Mouse (Mus musculus) frontal cortex, postnatal 25 days (tissue): Measurements from ENCODE around the gene Aacs.
"Not testable (repeated sequence)": the region's sequence is repeated elsewhere in the genome, so short reads cannot be mapped to it uniquely, and the experiment has no call there.

Experiments used
- DNase-seq, 2 experiments: peaks; one replicate each; pipeline ENCODE4 v3.0.0; 2022; ENCODE audit warnings: low spot score in 2 of 2

The Aacs gene

DNA sequence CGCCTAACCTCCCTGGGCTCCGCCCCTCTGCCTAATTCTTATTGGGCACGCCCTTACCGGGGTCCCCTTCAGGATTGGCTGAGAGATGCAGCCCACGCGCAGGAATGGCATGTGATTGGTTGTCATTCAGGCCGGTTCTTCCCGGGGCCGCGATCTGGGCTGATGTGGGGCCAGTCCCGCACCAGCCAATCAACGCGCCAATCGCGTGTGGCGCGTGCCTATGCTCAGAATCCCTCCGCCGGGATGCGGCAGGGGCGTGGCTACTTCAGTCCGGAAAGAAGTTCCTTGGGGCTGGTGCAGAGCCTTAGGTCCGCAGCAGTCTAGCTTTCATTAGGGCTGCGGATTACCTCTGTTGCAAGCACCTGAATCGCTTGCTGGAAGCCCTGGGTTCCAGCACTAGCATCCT, 9.9 kb upstream of the Aacs start:
- peak; percentile 93 to 95 for DNase-seq

DNA sequence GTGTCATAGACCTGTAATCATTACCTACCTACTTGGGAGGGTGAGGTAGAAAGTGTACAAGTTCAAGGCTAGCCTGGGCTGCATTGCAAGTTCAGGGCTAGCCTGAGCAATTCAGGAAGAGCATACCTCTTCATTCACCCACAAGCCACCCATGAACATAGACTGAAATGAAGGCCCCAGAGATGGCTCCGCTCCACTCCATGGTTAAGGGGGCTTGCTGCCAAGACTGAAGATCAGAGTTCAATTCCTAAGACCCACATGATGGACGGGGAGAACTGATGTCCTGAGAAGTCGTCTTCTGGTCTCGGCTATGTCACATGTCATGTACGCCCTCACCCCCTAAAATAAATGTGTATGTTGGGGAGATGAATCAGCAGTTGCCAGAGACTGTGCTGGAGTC, 9.1 kb upstream of the Aacs start:
- no peak for DNase-seq

DNA sequence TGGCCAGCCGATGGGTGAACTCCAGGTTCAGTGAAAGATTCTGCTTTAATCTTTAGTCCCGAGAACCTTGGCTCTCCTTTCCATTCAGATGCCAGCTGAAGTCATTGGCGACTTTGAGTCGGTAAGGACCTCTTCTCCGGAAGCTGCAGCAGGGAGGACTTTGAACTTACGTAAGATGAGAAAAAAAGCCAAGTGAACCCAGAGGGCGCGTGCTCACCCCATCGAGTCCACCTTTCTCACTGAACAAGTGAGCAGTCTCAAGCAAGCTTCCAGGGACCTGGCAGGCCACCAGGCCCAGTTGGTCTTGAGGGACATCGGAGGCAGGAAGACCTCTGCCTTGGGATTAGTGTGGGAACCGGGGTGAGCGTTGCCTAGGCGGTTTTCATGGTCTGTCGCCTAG, 8.4 kb upstream of the Aacs start:
- no peak for DNase-seq

DNA sequence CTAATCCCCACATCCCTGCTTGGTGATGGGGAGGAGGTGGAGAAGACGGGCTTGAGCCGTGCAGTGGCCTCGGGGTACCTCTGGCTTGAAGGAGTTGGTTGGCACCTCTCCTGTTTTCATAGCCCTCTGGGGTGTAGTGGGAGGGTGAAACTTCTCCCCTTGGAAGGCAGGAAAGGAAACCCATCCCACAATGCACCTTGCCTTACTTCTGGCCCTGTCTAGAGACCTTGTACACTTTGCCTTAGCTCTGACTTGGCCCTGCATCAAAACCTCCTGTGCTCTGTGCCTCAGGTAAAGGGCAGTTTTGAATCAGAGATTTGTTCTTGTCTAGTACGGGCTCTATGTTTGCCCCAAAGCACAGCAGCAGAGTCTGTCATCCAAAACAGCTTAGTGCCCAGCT, 4.9 kb upstream of the Aacs start:
- no peak for DNase-seq

DNA sequence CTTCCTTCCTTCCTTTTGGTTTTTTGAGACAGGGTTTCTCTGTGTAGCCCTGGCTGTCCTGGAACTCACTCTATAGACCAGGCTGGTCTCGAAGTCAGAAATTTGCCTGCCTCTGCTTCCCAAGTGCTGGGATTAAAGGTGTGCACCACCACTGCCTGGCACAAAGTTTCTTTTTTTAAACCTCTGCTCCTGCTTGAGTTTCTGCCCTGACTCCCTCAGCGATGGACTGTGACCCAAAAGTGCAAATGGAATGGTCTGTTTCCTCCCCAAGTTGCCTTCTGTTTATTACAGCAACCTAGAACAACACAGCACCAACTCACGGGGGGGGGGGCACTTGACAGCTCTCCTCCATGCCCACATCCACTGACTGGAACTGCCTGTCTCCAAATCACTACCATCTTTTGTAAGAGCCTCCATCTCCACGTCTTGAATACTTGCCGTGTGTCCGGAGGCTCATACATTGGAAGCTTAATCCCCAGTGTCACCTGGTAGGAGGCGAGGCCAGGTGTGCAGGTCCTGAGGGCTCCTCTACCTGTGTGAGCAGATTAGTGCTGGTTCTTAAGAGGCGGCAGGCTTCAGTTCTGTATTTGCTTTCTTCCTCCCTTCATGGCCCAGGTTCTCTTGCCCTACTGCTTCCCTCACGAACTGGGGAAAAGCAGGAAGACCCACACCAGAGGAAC, 2.7 kb upstream of the Aacs start:
- DNase-seq, result no peak

DNA sequence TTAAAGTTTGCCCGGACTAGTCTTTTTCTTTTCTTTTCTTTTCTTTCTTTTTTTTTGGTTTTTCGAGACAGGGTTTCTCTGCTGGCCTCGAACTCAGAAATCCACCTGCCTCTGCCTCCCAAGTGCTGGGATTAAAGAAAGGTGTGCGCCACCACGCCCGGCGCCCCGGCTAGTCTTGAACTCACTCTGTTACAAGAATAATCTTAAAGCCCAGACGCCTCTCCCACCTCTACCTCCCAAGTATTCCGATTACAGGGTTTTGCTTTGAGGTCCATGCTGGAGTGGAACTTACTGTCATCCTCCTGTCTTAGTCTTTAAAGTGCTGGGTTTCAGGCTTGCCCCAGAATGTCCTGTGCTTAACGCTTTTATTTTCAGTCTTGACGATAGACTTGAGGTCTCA, 584 bp upstream of the Aacs start:
- DNase-seq, result no peak

DNA sequence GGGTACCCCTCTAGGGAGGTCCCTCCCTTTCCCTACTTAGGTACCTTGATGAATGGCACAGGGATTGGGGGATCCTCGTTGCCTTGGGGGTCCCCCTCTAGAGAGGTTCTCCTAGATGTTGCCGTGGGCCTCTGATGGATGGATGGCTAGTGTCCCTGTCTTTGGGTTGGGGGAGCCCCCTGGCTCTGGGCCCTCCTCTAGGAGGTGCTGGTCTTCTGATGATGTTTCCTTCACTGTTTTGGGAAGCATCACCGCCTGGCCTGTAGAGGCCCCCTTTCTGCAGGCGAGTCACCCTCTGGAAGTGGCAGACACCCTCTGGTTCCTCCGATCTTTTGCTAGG, 642 bp downstream of the Aacs start:
- DNase-seq, result no peak

DNA sequence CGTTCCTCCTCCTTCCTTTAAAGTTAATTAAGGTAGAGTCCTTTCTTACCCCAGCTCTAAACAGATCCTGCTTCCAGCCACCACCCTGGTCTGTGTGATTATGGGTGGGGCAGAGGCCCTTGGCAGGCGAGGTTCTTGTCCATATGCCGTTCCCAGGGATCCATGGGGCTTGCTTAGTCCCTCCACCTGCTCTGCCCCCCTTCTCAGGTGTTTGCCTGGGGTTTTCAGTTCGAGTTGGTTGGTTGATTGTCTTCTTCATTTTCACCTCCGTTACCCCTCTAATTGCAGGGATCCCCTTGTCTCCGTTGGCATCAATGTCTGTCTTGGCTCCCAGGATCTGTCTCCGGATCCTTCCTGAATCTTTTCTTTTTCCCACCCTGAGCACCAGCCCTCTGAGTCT, 1.2 kb downstream of the Aacs start:
- DNase-seq, result no peak

DNA sequence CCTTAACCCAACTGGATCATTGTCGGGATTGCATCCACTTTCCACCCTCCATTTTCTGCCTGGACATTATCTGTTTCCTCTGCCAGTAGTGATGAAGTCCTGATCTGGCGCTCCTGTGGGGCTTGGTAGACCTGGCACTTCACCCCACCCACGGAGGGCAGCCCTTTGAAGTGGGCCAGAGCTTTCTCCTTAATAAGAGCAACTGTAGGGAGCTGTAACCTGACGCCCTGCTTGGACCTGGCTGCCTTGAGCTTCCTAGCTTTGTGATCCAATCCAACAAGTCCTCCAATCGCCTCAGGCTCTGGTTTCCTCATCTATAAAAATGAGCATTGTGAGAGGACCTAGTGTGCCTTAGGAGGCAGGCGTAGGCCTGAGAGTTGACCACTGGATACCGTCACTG, 1.9 kb downstream of the Aacs start:
- no peak for DNase-seq

DNA sequence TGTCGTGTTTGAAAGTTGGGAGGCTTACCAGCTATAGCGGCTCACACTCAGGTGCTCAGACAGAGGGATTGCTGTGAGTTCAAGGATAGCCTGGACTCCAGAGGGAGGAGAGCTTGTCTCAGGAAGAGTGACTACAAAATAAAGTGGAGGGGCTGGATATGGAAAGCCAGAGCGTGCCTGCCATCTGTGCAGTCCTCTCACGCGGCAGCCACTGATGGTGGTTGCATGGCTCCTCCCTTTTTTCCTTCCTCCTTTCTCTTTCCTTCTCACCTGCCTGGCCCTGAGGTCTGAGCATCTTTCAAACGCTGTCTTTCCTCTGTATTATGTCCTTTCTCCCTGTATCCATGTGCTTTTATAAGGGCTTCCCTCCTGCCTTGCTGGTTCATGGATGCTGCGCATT, 2.4 kb downstream of the Aacs start:
- DNase-seq, result no peak

DNA sequence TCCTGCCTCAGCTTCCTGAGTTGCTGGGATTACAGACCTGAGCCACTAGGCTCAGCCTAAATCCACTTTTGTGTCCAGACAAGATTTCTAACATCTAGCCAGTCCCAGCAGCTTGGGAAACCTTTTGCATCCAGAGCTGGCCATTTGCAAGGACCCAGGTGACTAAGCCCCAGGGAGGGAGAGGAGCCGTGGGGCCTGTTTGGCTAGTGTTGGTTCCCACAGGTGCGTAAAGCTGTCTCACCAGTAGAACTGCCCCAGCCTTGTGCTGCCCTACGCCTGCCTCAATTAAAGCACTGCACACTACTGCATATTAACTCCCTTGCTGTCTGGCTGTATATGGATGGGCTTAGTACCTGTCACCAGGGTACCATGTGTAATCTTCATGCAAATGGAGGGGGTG, 3.8 kb downstream of the Aacs start:
- DNase-seq, result no peak

DNA sequence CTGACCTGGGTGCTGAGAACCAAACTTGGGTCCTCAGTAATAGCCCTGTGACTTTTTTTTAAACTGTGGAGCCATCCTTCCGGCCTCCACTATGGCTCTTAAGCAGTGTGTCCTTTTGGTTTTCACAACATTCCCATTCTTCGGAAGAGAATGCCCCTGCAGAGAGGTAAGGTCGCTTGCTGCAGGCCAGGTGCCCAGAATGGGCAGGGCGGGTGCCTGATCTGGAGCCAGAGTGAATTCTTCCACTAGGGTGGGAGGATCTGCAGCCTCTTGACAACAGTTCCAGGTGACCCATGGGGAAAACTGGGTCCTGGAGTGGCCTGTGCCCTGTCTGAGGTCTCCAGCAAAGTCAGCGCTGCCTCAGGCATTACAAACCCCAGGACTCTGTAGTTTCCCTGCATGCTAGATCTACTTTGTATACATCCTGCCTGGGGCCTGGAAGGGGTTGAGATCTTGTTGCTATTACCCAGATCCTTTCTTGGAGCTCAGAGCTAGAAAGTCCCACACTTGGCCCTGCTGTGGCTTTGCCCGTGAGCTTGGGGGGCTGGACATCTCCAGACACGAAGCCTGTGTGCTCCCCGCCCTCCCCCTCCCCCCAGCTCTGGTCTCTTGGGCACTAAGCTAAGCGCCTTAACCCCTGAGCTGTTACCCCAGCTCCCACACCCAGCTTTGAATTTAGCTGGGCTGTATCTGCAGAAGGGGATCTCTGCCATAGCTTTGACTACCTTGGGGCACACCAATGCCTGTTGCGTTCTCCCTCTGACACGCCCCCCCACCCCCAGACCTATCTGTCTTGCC, 5.0 kb downstream of the Aacs start:
- DNase-seq, result no peak

DNA sequence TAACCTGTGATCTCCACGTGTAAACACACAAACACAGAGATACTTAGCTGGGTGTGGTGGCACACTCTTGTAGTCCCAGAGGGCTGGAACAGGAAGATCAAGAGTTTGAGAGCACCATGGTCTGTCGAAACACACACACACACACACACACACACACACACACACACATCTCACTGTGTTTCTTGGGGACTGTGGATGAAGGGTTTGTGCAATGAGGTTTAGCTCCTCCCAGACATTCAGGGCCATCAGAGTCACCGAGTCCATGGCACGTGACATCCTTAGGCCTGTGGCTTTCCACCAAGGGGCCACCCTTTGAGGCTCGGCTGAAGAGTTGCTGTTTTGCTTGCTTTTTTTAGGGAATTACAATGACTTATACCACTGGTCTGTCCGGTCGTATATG, 6.9 kb downstream of the Aacs start:
- DNase-seq, result no peak

DNA sequence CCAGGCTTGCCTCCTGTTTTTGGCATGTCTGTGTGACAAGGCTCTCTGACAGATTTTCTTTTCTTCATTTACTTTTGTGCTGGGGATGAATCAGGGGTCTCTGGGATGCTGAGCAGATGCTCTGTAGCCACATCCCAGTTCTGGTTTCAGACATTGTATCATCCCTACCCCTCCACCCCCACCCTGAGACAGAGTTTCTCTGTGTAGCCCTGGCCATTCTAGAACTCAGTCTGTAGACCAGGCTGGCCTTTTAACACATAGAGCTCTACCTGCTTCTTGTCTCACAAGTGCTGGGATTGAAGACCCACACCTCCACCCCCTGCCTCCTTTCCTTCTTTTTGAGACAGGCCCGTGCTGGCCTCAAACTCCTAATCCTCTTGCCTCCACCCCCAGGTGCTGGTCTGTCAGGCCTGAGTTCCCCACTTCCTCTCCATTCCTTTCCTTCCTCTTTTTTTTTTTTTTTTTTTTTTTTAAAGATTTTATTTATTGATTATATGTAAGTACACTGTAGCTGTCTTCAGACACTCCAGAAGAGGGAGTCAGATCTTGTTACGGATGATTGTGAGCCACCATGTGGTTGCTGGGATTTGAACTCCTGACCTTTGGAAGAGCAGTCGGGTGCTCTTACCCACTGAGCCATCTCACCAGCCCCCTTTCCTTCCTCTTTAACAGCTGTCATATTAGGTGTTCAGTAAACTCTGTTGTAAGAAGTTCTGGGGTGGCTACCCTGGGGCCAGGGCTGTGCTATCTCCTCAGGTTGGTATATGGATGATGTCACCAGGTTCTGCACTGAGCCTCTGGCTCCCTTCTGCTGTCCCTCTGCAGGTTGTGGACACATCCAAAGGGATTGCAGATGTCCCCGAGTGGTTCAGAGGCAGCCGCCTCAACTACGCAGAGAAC, 8.3 kb downstream of the Aacs start:
- DNase-seq, result no peak

DNA sequence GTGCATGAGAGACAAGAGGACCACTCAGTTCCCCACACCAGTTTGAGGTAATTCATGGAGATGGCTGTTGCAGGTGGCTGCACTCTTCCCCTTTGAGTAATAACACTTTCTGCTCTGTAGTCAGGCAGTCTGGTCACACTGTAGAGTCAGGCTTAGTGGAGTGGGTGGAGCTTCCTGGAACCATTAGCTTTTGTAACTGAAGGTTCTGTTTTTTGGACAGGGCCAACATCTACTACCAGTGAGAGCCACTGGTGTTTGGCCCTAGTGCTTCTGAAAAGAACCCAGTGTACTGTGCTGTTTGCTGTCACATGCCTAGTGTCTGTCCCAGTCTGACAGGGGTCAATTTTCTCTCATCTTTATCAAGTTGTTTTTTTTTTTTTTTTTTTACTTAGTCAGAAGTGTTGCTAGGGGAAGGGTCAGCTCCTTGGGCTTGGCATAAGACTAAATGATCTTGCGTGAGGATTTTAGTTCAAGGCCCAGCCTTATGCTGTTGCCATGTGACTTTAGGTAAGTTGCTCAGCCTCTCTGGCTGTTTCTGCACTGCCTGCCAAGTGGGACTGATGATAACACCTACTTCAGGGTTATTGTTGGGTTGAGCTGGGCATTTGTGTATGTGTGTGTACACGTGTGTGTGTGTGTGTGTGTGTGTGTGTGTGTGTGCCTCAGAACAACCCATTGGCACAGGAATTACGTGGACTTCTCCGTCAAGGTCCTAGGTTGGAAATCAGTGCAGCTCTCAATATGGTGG, 9.6 kb downstream of the Aacs start:
- DNase-seq, result no peak

DNA sequence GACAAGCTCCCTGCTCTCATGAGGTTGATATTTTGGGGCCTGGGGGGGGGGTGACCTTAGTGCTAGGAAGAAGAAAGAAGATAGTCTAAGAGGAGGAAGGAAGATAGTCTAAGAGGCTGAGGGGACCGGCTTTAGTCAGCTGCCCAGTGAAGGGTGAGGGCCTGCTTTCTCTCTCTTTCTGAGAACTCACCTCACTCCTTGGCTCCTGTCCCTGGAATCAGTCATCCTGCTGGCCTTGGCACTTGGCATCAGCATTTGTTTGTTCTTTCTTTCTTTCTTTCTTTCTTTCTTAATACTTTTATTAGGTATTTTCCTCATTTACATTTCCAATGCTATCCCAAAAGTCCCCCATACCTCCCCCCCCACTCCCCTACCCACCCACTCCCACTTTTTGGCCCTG, 10.5 kb downstream of the Aacs start:
- DNase-seq, result no peak

DNA sequence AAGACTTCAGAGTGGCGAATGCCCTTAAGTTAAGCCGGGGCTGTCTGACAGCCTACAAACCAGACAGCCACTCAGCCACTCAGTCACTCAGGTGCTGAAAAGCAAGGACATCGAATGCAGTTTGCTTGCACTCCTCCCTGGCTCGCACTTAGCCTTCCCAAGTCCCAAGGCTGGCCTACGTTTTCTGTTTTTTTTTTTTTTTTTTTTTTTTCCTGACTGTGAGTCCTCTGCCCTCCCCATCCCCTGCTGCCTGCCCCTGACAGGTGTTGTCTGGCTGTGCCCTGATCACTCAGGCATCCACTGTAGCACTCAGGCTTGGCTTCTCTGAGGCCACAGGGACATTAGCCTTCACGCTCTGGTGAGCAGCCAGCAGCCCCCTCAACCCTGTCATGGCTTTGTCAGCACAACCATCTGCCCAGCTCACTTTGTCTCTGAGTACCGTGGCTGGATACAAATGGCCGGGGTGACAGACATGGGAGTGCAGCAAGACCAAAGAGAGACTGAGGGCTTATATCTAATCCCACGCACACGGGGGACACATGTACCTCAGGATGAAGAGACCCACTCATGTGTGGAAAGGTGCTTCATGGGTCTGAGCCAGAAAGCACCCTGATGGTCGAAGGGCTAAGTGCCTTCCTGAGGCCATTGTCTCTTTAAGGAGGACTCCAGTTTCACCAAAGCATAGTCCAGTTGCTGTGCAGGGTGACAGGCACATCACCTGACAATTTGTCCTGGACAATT, 11.9 kb downstream of the Aacs start:
- DNase-seq, result no peak

DNA sequence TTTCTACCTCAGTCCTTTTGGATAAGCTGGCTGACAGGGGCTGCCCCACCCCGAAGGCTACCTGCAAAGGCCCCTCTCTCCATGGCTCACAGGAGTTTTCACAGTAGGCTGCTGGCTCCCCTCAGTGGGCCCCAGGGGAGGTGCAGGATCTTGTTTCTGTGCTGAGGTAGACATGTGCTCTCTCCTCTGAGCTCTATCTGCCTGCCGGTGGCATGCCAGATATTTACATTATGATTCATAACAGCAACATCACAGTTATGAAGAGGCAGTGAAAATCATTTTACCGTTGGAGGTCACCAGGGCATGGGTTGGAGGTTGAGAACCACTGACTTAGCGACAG, 12.5 kb downstream of the Aacs start:
- no peak for DNase-seq

DNA sequence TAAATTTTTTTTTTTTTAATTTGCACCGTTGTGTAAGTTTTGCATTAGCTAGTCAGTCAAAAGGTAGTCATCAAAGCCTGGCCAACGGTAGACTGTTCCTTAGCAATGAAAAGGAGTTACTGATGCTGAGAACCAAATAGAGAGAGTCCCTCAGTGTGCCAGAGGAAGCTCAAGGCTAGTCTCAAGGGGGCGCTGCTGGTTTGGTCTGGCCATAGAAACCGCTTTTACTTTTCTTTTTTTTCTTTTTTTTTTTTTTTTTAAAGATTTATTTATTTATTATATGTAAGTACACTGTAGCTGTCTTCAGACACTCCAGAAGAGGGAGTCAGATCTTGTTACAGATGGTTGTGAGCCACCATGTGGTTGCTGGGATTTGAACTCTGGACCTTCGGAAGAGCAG, 13.3 kb downstream of the Aacs start:
- DNase-seq, result not testable (repeated sequence)

DNA sequence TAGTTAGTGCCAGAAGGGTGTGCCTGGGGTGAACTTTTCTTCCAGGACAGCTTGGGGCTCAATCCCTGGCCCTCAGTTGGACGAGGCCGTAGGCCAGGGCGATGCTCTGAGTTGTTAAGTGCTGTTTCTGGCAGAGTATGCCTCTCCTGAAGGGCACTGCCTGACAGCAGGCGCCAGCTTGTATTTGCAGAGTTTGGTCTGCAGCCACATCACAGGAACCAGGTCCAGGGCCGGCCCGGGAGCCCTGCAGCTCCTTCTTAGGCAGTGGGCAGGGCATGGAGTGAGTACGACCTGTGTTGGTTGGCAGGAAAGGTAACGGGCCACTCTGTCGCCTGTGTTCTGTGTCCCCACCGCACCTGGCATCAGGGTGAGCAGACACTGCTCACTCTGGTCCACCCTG, 15.5 kb downstream of the Aacs start:
- DNase-seq, result no peak

DNA sequence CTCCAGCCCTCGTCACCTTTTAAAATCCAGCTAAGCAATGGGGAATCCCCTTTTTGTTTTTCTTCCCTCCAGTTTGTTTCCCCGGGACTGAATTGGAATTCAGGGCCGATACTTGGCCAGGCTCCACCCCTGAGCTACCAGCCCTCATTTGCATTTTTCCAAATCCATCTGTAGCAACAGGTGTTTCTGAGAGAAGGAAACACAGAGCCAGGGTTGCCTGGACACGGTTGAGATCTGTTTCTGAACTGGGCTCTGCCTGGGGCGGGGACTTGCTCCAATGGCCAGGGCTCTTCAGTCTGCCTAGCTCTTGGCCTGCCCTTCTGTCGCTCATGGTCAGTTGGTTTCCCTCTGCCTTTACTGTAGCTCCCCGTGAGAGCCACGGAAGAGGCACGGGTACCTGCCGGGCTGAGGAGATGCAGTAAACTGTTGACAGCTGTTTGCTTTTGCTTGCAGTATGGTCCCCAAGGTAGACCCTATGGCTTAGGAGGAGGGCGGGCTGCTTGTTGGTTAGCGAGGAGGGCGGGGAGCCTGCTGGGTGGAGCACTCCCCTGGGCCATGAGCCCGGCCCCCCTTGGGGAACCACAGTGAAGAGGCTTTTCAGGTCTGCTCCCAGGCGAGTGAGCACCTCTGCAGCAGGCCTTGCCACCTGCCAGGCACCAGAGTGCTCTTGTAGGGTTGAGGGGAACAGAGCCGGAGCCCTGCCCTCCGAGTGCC, 16.9 kb downstream of the Aacs start:
- no peak for DNase-seq
